Mouse (Mus musculus): Measurements from ENCODE around the gene Gcnt7.
A peak's percentile ranks its signal among the peaks of the same experiment; 100 is the strongest.

Gene Gcnt7

DNA sequence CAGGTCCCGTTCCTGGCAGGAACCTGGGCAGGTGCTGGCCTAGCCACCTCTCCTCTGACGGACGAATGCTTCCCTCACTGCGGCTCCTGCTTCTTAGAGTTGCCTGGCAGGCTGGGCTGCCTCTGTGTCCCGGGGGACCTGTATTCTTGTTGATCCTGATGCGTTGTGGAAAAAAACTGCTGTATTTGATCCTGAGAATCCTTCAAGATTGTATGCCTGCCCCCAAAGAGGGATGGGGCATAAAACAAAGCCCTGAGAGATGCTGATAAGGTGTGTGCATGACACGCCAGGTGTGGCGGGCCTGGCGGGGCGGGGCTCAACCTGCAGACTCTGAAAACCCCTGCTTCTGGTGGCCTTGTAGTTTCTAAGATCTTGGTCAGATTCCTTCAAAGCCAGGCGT lies at the start of gene Gcnt7:
Gcnt7 (minus strand) TSS at position 101 of the 400 bp plus-strand sequence.
- DNase-seq: no peak

DNA sequence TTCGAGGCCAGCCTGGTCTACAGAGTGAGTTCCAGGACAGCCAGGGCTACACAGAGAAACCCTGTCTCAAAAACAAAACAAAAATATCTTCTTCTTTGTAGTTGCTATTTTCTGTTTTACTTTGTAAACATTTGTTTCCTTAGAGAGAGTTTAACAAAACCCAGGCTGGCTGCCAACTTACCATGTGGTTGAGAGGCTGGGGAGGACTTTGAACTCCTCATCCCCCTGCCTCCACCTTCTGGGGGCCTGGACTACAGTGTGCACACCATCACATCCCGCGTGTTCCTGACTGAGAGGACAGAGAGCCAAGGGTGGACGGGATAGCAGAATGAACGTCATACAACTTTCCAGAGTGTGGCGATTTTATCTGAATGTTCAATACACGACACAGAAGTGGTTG lies 47.7 kb upstream of the Gcnt7 start:
- DNase-seq: no peak

DNA sequence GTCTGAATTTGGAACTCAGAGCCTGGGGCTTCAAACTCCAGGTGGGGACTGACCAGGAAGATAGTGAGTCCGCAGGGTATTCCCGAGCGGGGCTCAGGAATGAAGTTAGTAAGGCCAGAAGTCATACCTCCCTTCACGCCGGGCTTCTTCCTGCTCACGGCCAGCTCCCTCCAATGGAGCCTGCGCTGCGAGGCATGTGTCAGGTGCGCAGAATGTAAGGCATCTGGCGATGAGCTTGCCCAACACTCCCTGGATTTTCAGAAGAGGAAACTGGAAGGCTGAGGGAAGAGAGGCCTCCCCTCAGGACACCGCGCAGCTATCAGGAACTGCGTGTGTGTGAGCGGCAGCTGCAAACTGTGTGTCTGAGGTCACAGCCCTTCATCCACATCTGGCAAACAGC lies 43.8 kb upstream of the Gcnt7 start:
- no peak for DNase-seq

DNA sequence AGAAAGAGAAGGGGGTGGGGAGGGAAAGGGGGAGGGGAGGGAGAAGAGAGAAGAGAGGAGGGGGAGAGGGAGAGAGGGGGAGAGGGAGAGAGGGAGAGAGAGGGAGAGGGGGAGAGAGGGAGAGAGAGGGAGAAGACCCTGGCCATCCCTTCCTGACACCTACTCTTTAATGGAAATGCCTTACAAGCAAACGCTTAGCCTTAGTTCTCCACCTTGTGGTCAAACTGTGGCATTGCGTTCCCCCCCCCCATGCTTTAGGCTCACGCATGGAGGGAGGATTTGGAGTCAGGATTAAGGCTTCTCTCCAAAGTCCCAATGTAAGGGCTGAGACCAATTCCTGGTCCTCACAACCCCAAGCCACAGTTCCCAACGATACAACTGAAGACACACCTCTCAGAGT lies 42.9 kb upstream of the Gcnt7 start:
- DNase-seq: peak in 1 of 2 experiments; percentile 19

DNA sequence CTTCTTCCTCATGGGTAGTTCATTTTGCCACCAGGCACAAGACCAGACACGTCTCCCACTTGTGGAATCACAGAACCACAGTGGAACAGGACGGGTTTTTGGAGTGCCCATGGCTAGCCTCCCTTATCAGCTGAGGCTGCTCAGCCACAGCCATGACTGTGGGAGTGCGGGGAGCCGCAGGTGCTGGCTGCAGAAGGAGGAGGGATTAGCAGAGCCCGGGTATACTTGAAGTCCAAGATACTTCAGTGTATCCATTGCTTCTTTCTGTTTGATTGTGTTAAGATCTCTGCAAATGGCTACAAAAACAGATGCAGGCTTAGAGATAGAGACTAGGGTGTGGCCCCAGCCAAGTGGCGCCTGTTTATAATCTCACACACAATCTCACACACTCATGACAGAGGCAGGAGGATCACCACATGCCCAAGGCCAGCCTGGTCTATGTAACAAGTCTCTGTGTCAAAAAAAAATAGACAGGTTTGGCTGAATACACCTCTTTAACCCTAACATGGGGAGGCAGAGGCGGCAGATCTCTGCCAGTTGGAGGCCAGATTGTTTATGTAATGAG lies 42.4 kb upstream of the Gcnt7 start:
- no peak for DNase-seq

DNA sequence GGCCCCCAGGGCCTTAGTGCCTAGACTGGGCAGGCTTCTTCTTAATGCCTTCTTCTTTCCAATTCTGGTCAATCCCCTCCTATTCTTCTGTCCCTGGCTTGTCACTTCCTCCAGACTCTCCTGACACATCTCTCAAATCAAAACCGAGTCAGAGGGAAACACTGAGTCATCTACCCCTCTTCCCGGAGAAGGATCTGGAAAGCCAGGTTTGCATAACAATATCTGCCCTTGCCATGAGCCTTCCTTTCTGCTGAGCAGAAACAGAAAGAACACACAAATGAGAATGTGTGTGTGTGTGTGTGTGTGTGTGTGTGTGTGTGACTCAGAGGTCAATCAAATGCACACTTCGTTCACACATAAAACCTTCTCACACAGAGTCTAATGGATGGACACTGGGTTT lies 40.4 kb upstream of the Gcnt7 start:
- no peak for DNase-seq

DNA sequence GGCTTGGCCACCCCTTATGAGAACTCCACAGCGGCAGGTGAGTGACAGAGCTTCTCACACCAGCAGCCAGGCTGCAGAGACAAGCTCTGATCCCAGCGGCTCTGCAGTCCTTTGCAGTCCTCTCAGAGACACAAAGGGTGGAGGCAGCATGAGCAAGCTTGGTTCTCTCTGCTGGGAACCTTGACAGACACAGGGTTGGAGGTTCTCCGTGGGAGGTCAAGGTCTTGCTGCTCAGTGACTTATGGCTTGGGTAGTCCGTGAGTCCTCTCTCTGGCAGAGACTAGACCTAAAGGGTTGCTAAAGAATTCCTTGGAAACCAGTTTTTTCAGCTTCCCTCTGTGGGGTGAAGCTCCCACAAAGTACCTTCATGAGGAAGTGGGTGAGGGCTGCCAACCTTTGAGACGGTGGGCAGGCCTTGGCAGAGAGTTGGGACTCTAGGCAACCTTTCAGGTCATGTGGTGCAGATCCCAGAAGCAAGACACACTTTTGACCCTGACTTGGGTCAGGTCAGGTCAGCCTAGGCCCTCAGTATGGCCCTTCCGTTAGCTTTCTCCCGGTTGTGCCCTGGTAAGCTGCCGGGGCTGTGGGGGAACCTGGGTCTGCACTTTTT lies 38.4 kb upstream of the Gcnt7 start:
- DNase-seq: no peak

DNA sequence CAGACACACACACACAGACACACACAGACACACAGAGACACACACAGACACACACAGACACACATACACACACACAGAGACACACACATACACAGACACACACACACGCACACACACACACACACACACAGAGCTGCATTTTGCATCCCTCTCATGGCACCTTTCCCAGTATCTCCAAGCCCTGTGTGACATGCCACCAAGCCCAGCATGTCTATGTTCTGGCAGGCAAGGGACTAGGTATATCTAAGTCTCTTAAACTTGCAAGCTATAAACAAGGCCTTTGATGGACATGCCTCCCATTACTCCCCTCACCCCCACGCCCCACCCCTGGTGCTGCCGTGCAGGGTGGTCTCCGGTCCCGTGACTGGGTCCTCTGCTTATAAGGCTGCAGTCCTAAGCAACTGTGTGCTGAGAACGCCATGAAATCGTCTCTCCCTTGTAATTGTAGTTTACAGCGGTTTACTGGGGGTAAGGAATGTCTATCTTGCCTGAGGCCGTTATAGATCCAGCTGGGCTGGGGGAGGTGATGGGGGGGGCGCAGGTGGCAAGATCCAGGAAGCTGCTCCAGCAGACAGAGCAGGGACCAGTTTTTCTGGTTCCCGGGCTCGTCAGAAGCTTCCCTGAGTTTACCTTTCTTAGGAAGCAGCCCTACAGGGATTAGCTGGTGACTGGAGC lies 26.4 kb upstream of the Gcnt7 start:
- no peak for DNase-seq

DNA sequence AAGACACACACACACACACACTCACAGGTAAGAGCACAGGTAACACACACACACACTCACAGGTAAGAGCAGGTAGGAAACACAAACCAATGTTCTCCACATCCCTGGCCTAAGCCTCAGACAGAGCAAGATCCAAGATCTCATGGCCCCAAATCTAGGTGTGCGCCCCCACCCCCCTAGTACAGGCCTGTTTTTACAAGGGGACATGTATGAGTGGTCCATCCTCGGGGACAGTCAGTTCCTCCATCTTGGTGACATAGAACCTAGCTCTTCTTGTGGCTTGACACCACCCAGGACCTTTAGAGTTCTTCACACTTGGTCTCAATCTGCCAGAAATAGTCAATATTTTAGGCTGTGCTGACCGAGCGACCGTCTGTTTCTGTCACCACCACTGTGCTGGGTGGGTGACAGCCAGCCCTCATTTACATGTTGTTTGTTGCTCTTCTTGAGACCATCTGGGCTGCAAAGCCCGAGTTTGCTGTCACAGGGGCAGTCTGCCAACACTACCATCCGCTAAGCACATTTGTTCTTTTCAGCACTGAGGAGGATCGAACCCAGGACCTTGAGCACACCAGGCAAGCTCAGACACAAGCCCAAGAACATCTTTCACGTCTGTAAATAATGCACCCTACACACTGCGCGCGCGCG lies 25.5 kb upstream of the Gcnt7 start:
- no peak for DNase-seq

DNA sequence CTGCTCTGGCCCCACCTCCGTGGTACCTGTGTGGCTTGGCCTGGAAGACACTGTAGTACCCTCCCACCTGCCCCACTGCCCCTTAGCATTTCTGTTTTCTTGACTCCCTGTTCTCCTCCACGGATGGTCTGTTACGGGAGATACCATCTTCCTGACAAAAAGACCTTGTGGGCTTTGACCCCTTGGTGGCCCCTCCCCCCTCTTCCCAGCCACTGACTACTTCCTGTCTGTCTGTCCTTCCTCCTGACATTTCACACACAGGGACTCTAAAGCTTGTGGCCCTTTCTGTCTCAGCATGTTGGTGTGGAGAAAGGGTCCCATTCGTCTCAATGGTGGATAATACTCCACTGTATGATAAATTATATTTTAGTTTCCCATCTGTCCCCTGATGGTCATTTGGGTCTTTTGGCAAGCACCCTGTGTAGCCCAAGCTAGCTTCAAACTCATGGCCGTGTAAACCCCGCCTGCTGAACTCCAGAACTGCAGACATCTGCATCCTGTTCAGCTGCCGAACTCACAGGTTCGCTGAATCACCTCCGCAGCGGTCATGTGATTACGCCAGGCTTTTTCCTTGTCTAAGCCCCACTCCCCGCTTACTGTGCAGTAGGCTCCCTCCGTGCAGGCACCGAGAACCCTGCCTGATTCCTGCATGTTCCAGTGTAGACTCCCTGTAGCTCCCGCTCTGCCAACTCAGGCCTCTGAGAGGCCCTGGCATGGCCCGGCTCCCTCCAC lies 23.4 kb upstream of the Gcnt7 start:
- DNase-seq: no peak

DNA sequence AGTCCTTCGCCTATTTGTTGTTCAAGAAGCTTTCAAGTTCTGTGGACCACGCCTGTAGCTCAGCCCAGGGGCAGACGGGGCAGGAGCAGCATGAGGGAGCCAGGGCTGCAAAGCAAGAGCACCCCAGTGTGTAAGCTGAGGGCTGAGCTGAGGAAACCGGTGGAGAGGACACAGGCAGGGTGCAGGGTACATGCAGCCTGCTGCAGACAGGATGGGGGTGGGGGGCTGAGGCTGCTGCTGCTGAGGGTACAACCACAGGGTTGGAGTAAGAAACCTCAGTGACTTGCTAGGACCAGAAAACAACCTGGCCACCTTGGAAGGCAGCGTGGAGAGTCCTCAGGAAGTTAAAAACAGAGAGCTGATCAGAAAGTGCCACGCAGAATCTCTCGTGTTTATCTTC lies 21.9 kb upstream of the Gcnt7 start:
- DNase-seq: no peak

DNA sequence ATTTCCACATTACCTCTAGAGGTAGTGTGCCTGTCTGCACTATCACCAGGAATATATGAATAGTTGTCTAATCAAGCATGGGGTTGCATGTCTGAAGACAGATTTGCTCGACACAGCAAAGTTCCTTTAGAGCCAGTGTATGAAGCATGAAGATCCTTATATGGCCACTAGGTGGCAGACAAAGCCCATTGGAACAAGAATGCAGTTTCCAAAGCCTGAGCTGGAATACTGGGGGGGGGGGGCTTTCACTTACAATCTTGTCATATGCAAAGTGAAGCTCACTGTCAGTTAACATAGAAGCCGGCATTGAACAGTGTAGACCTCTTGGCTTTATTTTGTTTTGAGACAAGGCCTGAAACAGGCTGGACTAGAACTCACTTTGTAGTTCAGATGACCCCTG lies 19.5 kb upstream of the Gcnt7 start:
- DNase-seq: peak in 1 of 2 experiments; percentile 52

DNA sequence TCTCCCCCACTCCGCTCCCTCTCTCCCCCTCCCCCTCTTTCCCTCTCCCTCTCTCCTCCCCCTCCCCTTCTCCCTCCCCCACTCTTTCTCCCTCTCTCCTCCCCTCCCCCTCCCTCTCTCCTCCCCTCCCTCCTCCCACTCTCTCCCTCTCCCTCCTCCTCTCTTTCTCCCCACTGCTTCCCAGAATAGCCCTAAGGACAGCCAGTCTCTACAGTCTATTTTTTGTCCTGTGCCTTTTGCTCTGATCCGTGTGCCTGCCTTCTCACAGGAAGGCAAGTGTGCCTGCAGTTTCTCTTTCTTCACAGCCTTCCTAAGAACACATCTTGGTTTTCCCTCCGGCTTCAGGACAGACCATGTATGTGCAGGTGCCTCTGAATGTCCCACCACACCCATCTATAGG lies 19.0 kb upstream of the Gcnt7 start:
- DNase-seq: no peak

DNA sequence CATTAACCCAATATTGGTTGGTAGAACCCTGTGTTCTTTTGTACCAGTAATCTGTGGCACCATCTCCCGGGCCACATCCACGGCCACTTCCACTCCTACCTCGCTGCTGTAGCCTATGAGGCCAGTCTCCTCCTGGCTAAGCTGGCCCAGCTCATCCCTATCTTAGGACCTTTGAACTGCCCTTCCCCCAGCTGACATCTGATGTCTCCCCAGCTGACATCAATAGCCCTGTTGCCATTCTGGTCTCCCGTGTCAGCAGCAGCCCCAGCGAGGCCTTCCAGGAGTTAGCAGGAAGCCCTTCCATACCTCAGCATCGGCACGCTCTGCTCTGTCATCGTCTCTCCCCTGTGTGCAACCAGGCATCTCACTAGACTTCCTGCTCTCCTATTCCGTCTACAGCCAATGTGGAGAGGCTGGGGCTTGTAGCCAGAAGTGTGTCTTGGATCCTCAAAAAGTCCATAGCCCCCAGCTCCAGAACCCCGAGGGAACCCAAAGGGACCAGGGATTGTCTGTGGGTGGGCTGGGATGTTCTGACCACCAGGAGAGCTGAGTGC lies 18.4 kb upstream of the Gcnt7 start:
- DNase-seq: no peak

DNA sequence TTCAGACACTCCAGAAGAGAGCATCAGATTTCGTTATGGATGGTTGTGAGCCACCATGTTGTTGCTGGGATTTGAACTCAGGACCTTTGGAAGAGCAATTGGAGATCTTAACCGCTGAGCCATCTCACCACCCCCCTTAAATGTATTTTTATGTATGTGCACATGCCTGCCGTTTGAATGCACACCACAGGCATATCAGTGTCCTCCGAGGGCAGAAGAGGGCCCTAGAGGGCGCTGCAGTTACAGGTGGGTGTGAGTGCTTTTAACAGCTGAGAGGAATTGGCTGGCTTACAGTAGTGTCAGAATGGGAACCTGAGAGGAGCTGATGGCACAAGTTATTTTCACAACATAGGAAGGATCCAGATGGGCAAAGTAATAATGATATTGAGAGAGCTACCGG lies 16.6 kb upstream of the Gcnt7 start:
- peak in 1 of 2 experiments; percentile 42 for DNase-seq

DNA sequence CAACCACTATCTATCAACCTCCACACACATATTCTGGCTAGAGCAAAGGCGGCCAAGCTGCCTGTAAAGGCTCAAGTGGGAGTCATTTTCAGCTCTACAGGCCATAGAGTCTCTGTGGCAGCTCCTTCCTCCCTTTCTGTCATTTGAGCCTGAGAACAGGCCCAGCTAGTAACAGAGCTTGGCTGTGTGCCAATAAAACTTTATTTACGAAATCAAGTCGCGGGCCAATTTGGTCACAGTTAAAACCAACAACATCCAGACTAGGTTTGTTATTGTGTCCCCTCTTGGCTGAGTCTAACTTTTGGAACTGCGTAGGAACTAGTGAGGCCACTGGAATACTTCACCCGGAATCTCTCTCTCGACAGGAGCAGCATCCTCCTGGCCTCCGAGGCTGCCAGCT lies 15.2 kb upstream of the Gcnt7 start:
- DNase-seq: peak in 1 of 2 experiments; percentile 37

DNA sequence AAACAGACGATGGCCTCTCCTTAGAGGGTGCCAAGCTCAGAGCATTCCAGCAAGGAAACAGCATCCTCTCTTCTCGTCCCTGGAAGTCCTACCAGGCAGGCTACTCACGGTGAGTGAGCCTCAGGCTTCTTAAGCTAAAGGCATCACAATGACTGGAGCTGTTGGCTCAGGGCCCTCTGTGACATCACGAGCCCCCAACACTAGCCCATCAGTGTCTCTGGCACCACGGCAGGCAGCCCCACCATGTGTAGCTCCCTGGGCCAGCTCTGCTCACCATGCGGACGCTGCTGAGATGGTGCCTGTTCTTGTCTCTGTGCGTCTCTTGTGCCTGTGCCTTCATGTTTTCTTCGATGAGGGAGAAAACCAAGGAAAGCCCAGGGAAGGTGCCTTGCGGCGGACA lies 13.9 kb upstream of the Gcnt7 start, which contains the start of gene Fam209:
Fam209 (plus strand) TSS at position 203 of the 400 bp plus-strand sequence.
- DNase-seq: no peak

DNA sequence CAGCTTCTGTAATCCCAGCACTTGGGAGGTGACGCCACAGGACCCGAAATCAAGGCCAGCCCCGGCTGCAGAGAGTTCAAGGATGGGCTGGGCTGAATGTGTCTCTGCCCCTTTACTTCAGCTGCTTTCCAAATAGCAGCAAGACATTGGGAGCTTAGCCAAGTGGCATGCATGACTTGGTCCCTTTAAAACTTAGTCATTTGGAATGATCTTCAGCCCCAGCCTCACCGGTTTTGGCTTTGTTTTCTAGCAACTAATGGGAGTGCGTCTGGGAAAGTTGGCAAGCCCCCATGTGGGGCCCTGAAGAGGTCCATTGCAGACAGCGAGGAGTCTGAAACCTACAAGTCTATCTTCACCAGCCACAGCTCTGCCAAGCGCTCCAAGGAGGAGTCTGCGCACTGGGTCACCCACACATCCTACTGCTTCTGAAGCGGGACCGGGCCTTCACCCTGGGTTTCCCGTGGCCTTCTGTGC lies 10.0 kb upstream of the Gcnt7 start:
- peak; percentile 55 to 85 for DNase-seq

DNA sequence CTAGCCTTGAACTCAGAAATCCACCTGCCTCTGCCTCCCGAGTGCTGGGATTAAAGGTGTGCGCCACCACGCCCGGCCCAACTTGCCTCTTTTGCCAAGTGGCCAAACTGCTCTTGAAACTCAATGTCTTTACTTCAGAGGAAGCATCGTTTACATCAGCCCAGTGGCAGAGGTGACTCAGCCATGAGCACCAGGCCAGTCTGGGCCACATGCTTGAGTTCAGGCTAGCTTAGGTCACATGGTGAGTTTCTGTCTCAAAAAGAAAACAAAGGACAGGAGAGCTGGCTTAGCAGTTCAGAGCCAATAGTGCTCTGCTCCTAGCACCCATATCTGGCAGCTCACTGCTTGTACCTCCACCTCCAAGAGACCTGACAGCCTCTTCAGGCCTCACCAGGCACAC lies 8.8 kb upstream of the Gcnt7 start:
- no peak for DNase-seq

DNA sequence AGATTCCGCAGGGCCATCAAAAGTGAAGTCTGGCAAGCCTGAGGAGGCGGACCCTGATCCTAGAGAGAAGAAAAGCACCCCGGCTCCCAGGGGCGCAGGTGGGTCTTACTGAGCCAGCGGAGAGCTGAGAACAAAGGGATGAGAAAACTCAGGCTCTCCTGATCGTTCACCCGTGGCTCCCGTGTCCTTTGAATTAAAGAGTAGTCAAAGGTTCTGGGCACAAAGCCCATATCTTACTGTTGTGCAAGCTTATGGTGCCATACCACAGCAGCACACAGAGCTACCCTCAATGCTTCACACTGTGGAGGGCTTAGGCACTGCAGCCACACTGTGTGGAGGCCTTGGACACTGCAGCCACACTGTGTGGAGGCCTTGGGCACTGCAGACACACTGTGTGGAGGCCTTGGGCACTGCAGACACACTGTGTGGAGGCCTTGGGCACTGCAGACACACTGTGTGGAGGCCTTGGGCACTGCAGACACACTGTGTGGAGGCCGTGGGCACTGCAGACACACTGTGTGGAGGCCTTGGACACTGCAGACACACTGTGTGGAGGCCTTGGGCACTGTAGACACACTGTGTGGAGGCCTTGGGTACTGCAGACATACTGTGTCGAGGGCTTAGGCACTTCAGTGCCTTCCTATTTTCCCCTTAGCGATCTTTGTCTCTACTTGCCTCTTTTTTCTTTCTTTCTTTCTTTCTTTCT lies 8.2 kb upstream of the Gcnt7 start:
- DNase-seq: no peak

DNA sequence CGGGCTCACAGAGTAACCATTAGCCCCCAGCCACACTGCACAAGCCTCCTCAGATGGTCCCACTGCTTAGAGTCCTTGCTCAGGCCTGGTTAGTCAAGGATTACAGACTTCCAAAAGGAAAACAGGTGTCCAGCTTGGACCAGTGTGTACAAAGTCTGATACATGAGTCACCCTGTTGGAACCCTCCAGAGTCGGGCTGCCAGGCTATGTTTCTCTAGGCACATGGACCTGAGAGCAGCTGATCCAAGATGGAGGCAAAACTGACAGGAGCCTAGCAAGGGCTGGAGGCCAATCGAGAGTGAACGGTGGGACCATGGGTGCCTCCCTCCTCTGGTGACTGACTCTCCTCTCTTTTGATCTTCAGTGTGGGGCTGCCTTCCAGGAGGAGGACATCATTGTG lies 4.4 kb upstream of the Gcnt7 start:
- no peak for DNase-seq

DNA sequence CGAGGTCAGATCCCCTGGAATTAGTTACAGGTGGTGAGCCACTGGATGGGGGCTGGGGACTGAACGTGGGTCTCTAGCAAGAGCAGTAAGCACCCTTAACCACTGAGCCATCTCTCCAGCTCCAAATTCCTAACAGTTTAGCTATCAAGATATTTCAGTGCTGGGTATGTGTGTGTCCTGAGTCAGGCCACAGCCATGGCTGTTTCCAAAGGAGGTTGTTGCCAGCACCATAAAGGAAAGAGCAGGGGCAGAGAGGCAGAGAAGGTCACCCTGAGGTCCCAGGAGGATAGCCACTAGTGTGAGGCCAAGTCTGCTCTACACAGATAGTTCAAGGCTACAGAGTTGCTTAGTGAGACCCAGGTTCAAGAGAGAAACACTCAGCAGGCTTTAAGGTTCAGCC lies 2.3 kb upstream of the Gcnt7 start:
- no peak for DNase-seq

Data from lung, postnatal 4 days (tissue).